Mouse (Mus musculus) liver, embryonic 14.5 days (tissue): ENCODE results near the gene Aimp1. TPM values are rescaled to one million over a fixed set of nuclear protein-coding genes. Genes with fewer than 3 reads are reported as not detected.
A peak's percentile ranks its signal among the peaks of the same experiment; 100 is the strongest.

Experiments used
- ATAC-seq: fragments of 200-750 bp; cut with Nextera tagmentation; 2 replicates; pipeline ENCODE4 v1.8.0; 2017; ENCODE audit warnings: moderate number of reproducible peaks, mild to moderate bottlenecking, moderate library complexity; ENCODE audit not compliant: insufficient read depth
- DNase-seq, 3 experiments: peaks; one replicate each; pipeline ENCODE4 v3.0.0-alpha.2; 2012 to 2013; ENCODE audit warnings: low read depth in 3 of 3, low spot score in 3 of 3
- H3K27ac ChIP-seq: fragments of 300-500 bp; sonication (generic); 2 replicates; pipeline ENCODE4 v1.5.1; 2014; ENCODE audit warnings: moderate library complexity, mild to moderate bottlenecking, control low read depth, inconsistent platforms
- H3K27me3 ChIP-seq: fragments of 300-500 bp; sonication (generic); 2 replicates; pipeline ENCODE4 v1.6.1; 2014; ENCODE audit warnings: mild to moderate bottlenecking, low read length, moderate library complexity; ENCODE audit not compliant: control insufficient read depth, insufficient read depth
- H3K36me3 ChIP-seq: fragments of 300-500 bp; sonication (generic); replicated peaks from 2 replicates; pipeline ENCODE4 v1.6.1; 2014; ENCODE audit warnings: low read depth; ENCODE audit not compliant: control insufficient read depth, insufficient read depth
- H3K4me1 ChIP-seq, 2 experiments: fragments of 200-500 bp in 1 of 2; fragments of 300-500 bp in 1 of 2; sonication (generic) in 1 of 2; replicated peaks; 2 replicates each; pipeline ENCODE4 v1.6.1; 2012 to 2014; ENCODE audit warnings: antibody characterized with exemption in 1 of 2, inconsistent platforms in 1 of 2, low read length in 1 of 2; ENCODE audit not compliant: control insufficient read depth in 2 of 2, insufficient read depth in 2 of 2
- H3K4me2 ChIP-seq: fragments of 300-500 bp; sonication (generic); 2 replicates; pipeline ENCODE4 v1.6.1; 2014; ENCODE audit warnings: low read depth, mild to moderate bottlenecking, control low read depth, moderate library complexity
- H3K4me3 ChIP-seq, 2 experiments: fragments of 200-500 bp in 1 of 2; fragments of 300-500 bp in 1 of 2; sonication (generic) in 1 of 2; 2 replicates each; pipeline ENCODE4 v1.5.1; 2012 to 2014; ENCODE audit warnings: low read depth in 2 of 2, low read length in 2 of 2, mild to moderate bottlenecking in 2 of 2, control low read depth in 1 of 2, inconsistent platforms in 1 of 2, moderate library complexity in 1 of 2; ENCODE audit not compliant: insufficient read depth in 1 of 2
- H3K9ac ChIP-seq: fragments of 300-500 bp; sonication (generic); replicated peaks from 2 replicates; pipeline ENCODE4 v1.6.1; 2014; ENCODE audit warnings: mild to moderate bottlenecking, control low read depth, moderate library complexity
- H3K9me3 ChIP-seq: fragments of 300-500 bp; sonication (generic); 2 replicates; pipeline ENCODE4 v1.6.1; 2016; ENCODE audit warnings: low read length, mixed read lengths; ENCODE audit not compliant: control insufficient read depth
- CTCF ChIP-seq: IDR thresholded peaks from 2 replicates; pipeline ENCODE4 v1.5.1; 2016; ENCODE audit warnings: antibody characterized with exemption, low read depth, control low read depth
- EP300 ChIP-seq: IDR thresholded peaks from 2 replicates; pipeline ENCODE4 v1.6.1; 2016; ENCODE audit warnings: antibody characterized with exemption, low read depth
- WGBS: fragments of 180-500 bp; shearing (Covaris S2); extraction: QIAGEN DNeasy Blood & Tissue Kit; methylation state at CpG from one replicate; pipeline ENCODE4 v1.1.7; 2014; ENCODE audit not compliant: insufficient replicate concordance; 5-methylcytosine and 5-hydroxymethylcytosine counted together
- polyA plus RNA-seq, 2 experiments: library from polyadenylated mRNA; depleted of rRNA in 1 of 2; stranded (reverse) in 1 of 2; unstranded in 1 of 2; fragments of >200 nt; fragmentation: Nextera tagmentation in 1 of 2; extraction: Ambion mirVana in 1 of 2; gene quantifications; 2 replicates each; pipeline versions ENCODE4 v1.2.1 to v1.2.3; 2012 to 2014

Gene Aimp1
- polyA plus RNA-seq, 2 experiments, result 37.0 to 45.2 TPM

DNA sequence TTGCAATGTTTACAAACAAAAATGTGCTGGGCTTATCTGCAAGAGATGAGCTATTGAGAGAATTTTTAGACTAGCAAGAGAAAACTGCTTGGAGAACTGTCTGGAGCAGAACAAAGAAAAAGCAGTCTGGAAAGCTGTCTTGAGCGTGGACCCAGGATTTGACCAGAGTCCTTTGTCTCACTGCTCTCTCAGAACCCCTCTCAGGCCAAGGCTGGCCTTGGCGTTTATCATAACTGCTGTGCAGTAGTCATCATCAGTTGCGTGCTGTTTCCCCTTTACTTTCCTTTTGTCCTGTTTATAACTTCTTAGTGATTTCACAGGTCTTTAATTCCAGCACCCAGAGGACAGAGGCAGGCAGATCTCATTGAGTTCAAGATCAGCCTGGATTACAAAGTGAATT, 20.0 kb upstream of the Aimp1 start:
- Histone ChIP-seq H3K4me1 (no peaks in the 10 kb centered on the region), H3K9me3 (no peaks in the 10 kb centered on the region), H3K9ac (no peak overlapping the region), H3K36me3 (no peaks in the 10 kb centered on the region), H3K27ac (no peak overlapping the region), H3K4me2 (no peak overlapping the region), H3K27me3 (no peaks in the 10 kb centered on the region), H3K4me3 (no peak overlapping the region)
- ATAC-seq, result no peak
- WGBS, result 73% methylated on average over 3 of the region's 3 CpGs
- no peak for TF ChIP-seq EP300
- no peak for TF ChIP-seq CTCF
- no peak for DNase-seq

DNA sequence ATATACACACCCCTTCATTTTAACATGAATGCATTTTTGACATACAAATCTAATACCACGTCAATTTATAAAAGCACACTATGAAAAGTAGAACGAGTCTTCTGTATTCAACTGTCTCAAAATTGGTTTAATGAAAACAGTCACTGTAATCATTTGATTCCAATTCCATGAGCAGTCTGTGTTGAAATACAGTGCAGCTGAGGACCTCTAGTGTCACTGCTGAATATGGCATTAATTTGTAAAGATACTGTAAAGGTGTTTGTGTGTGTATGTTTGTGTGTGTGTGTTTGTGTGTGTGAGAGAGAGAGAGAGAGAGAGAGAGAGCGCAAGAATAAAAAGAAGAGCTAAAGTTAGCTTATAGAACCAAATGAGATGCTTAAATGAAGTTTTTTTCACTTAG, 17.2 kb upstream of the Aimp1 start:
- H3K27ac ChIP-seq, result no peak overlapping the region
- no peaks in the 10 kb centered on the region for H3K9me3 ChIP-seq
- no peaks in the 10 kb centered on the region for H3K4me1 ChIP-seq
- H3K4me3 ChIP-seq, result no peak overlapping the region
- 58% methylated on average over 3 of the region's 3 CpGs for WGBS
- H3K4me2 ChIP-seq, result no peak overlapping the region
- peak; percentile 52 for TF ChIP-seq CTCF
- TF ChIP-seq EP300, result no peak
- ATAC-seq (no peak), DNase-seq (no peak)
- no peaks in the 10 kb centered on the region for H3K36me3 ChIP-seq
- no peak overlapping the region for H3K9ac ChIP-seq
- H3K27me3 ChIP-seq, result no peaks in the 10 kb centered on the region

DNA sequence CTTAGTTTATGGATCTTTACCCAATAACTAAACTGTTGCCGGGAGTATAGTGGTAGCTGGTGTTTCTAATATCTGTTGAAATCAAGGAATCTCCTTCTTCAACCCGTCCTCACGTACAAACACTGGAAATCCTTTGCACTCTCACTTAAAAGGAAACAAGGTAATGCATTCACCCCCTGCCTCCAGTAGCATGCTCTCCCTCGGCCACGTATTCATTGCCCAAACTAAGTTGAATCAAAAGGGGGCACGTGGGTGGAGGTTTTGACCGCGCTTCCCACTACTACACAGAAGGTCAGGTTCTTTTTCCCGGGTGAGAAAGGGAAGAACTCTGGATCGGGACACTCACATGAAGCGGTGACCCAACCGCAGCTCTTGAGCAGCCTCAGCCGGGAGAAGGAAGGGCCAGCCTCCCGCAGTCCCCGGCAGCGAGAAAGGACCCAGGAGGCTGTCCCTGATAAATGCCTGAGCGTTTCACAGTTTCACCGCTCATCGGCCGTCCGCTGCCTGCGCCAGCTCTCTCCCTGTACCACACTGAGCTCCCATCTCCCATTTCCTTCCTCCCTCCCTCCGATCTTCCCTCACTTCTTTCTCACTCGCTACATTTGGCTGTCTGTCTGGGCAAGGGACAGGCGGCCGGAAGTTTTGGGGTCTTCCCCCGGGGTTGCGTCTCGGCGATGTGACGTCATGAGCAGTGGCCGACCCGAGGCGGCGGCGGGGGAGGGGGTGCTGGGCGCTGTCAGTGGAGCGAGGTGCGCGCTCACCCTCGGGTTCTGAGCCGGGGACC, 531 bp downstream of the Aimp1 start, which contains the start of gene Tbck:
Gene Tbck (plus strand): TSS at position 698 of the 784 bp plus-strand sequence.
- Histone ChIP-seq H3K27ac (peak within 1 kb of the TSS; percentile 78), H3K27me3 (no peaks in the 10 kb centered on the region), H3K4me1 (peaks cover 4 to 8% of the 10 kb centered on the region in 2 experiments), H3K9me3 (no peaks in the 10 kb centered on the region), H3K36me3 (no peaks in the 10 kb centered on the region), H3K9ac (peak within 1 kb of the TSS; percentile 94), H3K4me3 (peak within 1 kb of the TSS; percentile 90 to 93), H3K4me2 (peak within 1 kb of the TSS; percentile 79)
- peak; percentile 95 for ATAC-seq
- no peak for TF ChIP-seq CTCF
- TF ChIP-seq EP300, result peak; percentile 58; the same call in 1 of the 2 replicates
- DNase-seq, result peak; percentile 74 to 77 (median 75)
- WGBS, result under 1% methylated on average over 42 of the region's 42 CpGs

DNA sequence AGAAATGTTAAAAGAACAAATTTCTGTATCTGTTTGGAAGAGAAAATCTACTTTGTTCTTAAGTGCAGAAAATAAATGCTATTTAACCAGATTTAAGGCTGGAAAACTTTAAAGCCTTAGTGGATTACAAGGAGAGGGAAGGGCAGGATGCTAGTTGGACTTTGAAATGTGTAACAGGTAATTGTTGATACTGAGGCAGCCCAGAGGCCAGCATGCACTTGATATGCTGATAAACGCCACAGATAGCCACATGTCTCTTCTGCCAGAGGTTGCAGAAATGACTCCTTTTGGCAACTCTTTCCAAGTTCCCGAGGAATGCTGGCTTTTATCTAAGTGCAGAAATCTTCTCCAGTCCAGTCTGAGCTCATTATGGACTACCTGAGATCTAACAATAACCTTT, 6.7 kb downstream of the Aimp1 start:
- no peaks in the 10 kb centered on the region for H3K27me3 ChIP-seq
- WGBS, result 42% methylated on average over 2 of the region's 2 CpGs
- peaks cover 3% of the 10 kb centered on the region for H3K36me3 ChIP-seq
- H3K4me1 ChIP-seq, result peaks cover under 1 to 1% of the 10 kb centered on the region in 2 experiments
- no peak overlapping the region for H3K9ac ChIP-seq
- ATAC-seq, result no peak
- H3K4me2 ChIP-seq, result no peak overlapping the region
- no peaks in the 10 kb centered on the region for H3K9me3 ChIP-seq
- no peak overlapping the region for H3K27ac ChIP-seq
- no peak for DNase-seq
- TF ChIP-seq CTCF (no peak), EP300 (no peak)
- no peak overlapping the region for H3K4me3 ChIP-seq

DNA sequence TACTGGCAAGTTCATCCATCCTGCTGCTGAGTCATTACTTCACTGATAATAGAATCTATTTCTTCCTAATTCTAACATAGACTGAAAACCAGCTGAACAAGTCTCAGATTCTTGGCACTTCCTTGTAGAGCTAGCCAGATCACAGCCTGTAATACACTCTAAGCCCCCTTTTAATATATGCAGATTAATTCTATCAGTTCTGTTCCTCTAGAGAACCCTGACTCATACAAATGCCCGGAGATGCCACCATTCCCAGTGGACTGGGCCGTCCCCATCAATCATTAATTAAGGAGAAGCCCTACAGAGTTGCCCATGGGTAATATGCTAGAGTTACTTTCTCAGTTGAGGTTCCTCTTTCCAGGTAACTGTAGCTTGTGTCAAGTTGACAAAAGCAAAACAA, 28.2 kb downstream of the Aimp1 start:
- no peak for DNase-seq
- Histone ChIP-seq H3K4me3 (no peak overlapping the region), H3K27me3 (no peaks in the 10 kb centered on the region), H3K9me3 (no peaks in the 10 kb centered on the region), H3K27ac (no peak overlapping the region), H3K4me1 (no peaks in the 10 kb centered on the region), H3K9ac (no peak overlapping the region), H3K36me3 (peaks cover 12% of the 10 kb centered on the region), H3K4me2 (no peak overlapping the region)
- ATAC-seq, result no peak
- no peak for TF ChIP-seq EP300
- TF ChIP-seq CTCF, result no peak
- WGBS, result 65% methylated on average over 2 of the region's 2 CpGs
